Mouse (Mus musculus): ENCODE measurements at regions not wholly inside any gene's neighbourhood (a gene's known extent, or its start where the extent isn't known, plus 50 kb on each side); places are given as distances from the start of the nearest gene placed in this dataset.

DNA sequence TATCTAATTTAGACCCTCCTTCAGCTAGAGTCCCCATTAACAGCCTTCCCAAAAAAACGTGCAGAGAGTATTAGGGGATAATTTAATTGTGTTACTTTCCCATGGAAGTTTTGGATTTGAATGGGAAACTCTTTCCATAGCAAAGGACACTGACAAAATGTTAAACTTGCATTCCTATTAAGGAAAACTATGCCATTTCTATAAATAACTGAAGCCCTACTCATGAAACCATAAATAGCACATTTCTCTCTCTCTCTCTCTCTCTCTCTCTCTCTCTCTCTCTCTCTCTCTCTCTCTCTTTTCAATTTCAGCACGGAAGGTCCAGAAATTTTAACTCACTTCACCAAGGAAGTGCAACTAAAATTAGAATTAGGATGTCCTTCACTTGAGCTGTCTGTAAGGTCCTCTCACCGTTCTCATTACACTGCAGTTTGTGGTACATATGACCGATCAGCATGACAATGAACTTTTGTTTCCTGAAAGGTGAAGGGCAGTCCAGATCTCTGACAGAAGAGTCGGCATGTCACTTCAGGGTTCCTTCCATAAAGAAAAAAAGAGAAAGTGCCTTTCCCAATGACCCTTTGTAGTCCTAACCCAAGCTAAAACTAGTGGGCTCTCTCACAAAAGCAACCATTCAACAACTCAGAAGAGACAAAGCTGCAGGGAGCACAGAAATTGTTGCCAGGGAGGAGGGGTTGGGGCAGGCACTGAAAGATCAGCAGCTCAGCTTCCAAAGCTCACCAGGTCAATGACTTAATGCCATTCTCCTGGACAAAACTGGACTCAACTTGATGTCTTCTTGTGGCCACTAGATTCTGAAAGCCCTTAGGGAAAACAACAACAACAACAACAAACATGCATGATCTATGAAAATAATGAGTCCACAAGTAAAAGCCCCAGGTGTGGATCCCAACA is 696.9 kb downstream of the Diaph3 start:
- DNase-seq (ENCODE audit: low spot score in 2 of 2) = no peak

DNA sequence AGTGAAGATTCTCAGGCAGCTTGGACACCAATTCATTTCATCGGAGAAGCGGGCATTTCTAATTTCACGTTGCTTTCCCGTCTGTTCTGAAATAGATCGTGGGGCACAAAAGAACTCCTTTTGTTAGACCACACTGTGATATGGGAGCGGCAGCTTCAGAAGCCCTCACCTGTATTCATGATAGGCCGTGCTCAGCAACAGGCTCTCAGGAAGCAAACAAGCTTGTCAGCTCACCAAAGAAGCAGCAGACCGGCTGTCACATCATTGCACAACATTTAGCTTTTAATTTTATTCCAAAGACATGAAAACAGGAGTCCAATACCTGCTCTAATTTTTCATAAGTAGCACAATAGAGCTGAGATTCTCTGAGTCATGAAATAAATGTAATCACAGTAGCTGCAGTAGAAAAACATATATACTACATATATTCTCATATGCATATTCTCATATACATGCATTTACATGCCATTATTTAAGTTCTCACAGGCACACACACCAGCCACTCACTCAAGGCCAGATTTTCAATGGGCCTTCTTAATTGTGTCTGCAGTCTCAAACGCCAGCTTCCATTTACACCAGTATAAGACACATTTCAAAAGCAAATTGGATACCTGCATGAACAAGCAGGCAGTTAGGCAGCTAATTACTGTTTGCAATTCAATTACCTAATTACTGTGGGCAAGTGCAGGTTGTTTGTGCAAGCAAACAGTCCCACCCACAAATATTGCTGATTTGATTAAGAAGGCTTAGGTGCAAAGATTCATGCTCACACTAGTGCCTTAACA is 698.9 kb downstream of the Diaph3 start:
- DNase-seq (ENCODE audit: low spot score in 2 of 2) = no peak

- DNase-seq (ENCODE audit: low spot score in 2 of 2) = no peak
These were observed 703.7 kb downstream of the Diaph3 start for GRCm38 (mm10) chr14:86437383-86437782.

- DNase-seq (ENCODE audit: low spot score in 2 of 2) = no peak
These were observed 705.7 kb downstream of the Diaph3 start for GRCm38 (mm10) chr14:86435345-86435744.

- no peak for DNase-seq (ENCODE audit: low spot score in 2 of 2)
These were observed 709.7 kb downstream of the Diaph3 start for GRCm38 (mm10) chr14:86431215-86431816.

DNA sequence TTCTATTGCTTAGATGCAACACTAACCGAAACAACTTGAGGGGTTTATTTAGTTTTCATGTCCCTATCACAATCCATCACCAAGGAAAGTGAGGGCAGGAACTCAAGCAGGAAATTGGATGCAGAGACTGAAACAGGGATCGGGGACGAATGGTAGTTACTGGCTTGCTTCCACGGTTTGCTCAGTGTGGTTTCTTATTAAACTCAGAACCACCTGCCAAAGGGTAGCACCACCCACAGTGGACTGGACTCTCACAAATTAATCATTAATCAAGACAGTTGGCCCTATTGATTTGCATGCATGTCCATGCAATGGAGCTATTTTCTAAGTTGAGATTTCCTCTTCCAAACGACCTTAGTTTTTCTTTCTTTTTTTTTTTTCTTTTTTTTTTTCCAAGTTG is 719.2 kb downstream of the Diaph3 start:
- no peak for DNase-seq (ENCODE audit: low spot score in 2 of 2)

GRCm38 (mm10) chr14:86419959-86420598 is 721.0 kb downstream of the Diaph3 start:
- DNase-seq (ENCODE audit: low spot score in 2 of 2) = no peak

- DNase-seq (ENCODE audit: low spot score in 2 of 2) = no peak
These were observed 744.2 kb downstream of the Diaph3 start for GRCm38 (mm10) chr14:86396876-86397275.

DNA sequence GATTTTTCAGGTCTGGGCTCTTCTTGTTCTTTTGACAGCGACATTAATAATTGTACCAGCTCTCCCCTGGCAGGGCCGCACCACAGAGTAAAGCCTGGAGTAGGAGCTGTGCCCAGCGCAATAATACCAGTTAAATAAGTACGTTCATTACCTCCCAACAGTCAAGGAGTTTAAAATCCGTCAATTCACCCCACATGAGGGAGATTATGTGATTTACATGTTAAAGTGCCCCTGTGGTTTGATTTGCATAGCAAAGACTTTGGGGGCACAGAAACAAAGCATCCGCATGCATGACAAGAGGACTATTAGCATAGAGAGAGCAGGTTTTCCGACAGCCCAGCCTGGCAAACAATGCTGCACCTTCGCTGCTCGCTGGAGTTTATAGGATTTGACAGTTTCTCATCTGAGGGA is 745.1 kb downstream of the Diaph3 start:
- DNase-seq (ENCODE audit: low spot score in 2 of 2) = no peak

GRCm38 (mm10) chr14:86395531-86395930 is 745.5 kb downstream of the Diaph3 start:
- DNase-seq (ENCODE audit: low spot score in 2 of 2) = no peak

- DNase-seq (ENCODE audit: low spot score in 2 of 2) = no peak
These were observed 746.0 kb downstream of the Diaph3 start for GRCm38 (mm10) chr14:86395068-86395467.

DNA sequence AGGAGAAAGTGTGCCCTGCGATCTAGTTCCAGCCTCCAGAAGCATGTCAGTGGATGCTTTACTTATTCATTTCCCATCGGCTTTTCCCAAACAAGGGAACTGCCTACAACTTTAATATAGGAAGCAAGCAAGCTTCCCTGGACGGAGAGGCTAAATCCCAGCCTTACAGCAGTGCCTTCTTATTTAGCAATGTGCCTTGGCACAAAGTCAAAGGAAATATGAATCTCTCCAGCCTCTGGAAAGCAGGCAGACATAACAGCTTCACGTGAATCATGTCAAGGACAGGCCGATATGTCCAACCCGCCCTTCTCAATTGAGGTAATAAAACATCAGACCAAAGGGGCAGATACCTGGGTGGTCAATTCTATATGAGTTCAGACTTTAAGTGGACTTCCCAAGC is 755.9 kb downstream of the Diaph3 start:
- no peak for DNase-seq (ENCODE audit: low spot score in 2 of 2)

DNA sequence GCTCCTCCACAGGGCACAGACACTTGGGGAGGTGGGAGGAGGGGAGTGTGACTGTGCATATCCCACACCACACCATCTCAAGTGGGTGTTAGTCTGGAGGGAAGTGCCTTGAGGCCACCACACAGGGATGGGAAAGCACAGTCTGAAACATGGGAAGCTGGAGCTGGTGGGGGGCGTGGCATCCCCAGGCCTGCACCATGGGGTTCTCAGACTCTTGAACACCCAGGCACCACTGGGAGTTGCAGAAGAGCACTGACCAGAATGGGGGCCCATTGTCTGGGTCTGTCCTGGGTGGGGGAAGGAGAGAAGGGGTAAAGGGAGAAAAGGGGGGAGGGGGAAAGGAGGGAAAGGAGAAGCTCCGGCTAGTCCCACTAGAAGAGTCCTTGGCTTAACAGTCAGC is 776.0 kb downstream of the Diaph3 start:
- no peak for DNase-seq (ENCODE audit: low spot score in 2 of 2)

- DNase-seq (ENCODE audit: low spot score in 2 of 2) = no peak
These were observed 780.5 kb downstream of the Diaph3 start for GRCm38 (mm10) chr14:86360423-86361059.

DNA sequence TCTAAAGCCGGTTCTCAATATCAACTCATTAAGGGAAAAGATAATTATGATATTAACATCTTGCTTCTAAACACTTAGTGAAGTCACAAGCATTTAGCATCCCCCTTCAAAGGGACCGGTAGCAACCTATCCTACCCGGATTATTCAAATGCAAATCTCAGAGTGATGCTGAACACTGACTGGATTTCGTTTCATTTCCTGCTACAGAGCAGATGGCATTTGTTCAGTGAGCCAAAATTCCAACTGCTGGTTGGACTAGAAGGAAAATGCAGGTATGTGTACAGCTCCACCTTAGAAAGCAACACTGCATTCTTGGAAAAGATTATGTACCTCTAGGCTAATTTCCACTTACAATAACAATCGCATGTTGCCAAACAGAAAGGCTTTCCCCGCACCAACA is 782.5 kb downstream of the Diaph3 start:
- DNase-seq (ENCODE audit: low spot score in 2 of 2) = no peak

- DNase-seq (ENCODE audit: low spot score in 2 of 2) = no peak
These were observed 790.5 kb downstream of the Diaph3 start for GRCm38 (mm10) chr14:86350526-86350925.

DNA sequence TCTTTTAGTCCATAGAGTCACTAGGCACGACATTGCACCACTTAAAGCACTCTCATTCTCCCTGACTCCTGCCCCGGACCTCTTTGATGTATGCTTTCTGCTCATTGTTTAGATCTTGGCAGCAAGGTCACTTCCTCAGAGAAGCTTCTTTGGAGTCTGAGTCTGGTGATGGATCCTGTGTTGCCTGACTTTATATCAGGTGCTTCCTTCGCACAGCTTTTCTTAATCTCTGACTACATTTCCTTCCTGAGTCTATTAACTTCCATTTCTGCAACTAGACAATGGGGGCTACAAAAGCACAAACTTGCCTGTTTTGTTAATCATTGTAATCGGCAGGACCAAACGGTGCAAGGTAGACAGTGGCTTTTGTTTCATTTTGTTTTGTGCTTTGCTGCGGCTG is 802.0 kb downstream of the Diaph3 start:
- DNase-seq (ENCODE audit: low spot score in 2 of 2) = no peak

DNA sequence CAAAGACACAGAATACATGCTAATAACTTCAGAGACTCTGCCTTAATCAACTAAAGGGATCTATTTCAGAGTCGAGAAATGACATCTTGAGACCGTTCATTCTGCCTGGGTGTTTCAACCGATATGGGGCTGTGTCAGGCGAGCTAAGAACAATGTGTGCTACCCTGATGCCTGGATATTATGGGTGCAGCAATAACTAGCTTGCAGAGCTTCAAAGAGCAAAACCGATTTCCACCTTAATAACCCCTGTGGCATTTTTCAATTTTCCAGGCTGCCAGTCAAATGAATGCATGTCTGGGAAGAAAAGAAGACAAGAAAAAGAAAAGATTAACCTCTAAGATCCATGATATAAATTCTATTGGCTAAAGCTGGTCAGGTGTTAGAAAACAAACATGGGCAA is 804.0 kb downstream of the Diaph3 start:
- DNase-seq (ENCODE audit: low spot score in 2 of 2) = no peak

DNA sequence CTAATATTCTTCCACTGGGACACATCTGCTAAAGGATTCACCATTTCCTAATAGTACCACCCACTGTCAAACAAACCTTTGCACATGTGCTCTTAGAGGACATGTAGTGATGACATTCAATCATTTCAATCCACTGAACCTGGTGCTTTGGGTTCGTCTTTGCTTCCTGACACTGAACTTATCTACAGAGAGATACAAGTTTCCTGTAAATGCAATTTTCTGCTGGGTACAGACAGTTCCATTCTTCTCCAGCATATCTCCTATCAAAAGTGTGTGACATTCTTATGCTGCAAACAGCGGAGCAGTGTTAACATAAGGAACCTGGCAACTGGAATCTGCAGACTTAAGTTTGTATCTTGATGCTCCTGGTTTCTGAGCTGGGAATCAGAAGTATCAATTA is 805.8 kb downstream of the Diaph3 start:
- no peak for DNase-seq (ENCODE audit: low spot score in 2 of 2)

DNA sequence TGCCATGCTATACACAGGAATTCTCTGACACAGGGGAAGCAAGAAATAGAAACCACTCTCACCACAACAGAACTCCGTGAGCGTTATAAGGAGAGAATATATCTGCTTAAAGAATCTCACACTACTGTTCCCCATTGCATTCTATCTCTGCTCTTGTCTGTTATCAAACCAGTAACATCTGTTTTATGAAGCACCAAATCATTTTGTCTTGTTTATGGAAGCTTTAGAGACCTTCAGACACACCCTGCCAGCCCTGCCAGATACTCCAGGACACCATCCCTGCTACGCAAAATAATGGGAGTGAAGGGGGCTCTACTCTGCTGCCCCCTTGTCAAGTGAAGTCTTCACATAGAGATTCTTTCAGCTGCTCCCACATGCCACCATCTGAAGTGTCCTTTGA is 811.9 kb downstream of the Diaph3 start:
- DNase-seq (ENCODE audit: low spot score in 2 of 2) = no peak

- peak; percentile 16 to 37 for DNase-seq (ENCODE audit: low spot score in 2 of 2)
These were observed 813.4 kb downstream of the Diaph3 start for GRCm38 (mm10) chr14:86327646-86328045.

Data from frontal cortex, postnatal 10 days (tissue).